Mouse (Mus musculus) hindbrain, embryonic 11.5 days (tissue): ENCODE data around the gene 1700013G24Rik. TPM values are rescaled to one million over a fixed set of nuclear protein-coding genes. Genes with fewer than 3 reads are reported as not detected.

ENCODE experiments used
- ATAC-seq: fragments of 200-750 bp; cut with Nextera tagmentation; 2 replicates; pipeline ENCODE4 v1.8.0; 2017; ENCODE audit warnings: mild to moderate bottlenecking, moderate TSS enrichment, moderate library complexity; ENCODE audit not compliant: low FRiP score
- DNase-seq: peaks from one replicate; pipeline ENCODE4 v3.0.0-alpha.2; 2015; ENCODE audit warnings: low spot score
- H3K27ac ChIP-seq: fragments of 300-500 bp; sonication (generic); 2 replicates; pipeline ENCODE4 v1.5.1; 2014; ENCODE audit warnings: mild to moderate bottlenecking, low read depth, low read length
- H3K27me3 ChIP-seq: fragments of 300-500 bp; sonication (generic); 2 replicates; pipeline ENCODE4 v1.6.1; 2014; ENCODE audit warnings: mild to moderate bottlenecking, low read length, moderate library complexity, mixed read lengths; ENCODE audit not compliant: control insufficient read depth, insufficient read depth
- H3K36me3 ChIP-seq: fragments of 300-500 bp; sonication (generic); 2 replicates; pipeline ENCODE4 v1.6.1; 2014; ENCODE audit warnings: mild to moderate bottlenecking, low read length, moderate library complexity, mixed read lengths; ENCODE audit not compliant: control insufficient read depth, insufficient read depth
- H3K4me1 ChIP-seq: fragments of 300-500 bp; sonication (generic); replicated peaks from 2 replicates; pipeline ENCODE4 v1.6.1; 2014; ENCODE audit warnings: low read length, mixed read lengths; ENCODE audit not compliant: control insufficient read depth, insufficient read depth
- H3K4me2 ChIP-seq: fragments of 300-500 bp; sonication (generic); replicated peaks from 2 replicates; pipeline ENCODE4 v1.6.1; 2014; ENCODE audit warnings: mild to moderate bottlenecking, low read depth, low read length
- H3K4me3 ChIP-seq: fragments of 300-500 bp; sonication (generic); 2 replicates; pipeline ENCODE4 v1.5.1; 2014; ENCODE audit warnings: low read depth, low read length
- H3K9ac ChIP-seq: fragments of 300-500 bp; sonication (generic); 2 replicates; pipeline ENCODE4 v1.6.1; 2014; ENCODE audit warnings: low read depth, low read length
- H3K9me3 ChIP-seq: fragments of 300-500 bp; sonication (generic); 2 replicates; pipeline ENCODE4 v1.6.1; 2016; ENCODE audit warnings: low read length; ENCODE audit not compliant: control insufficient read depth
- WGBS: fragments of 180-500 bp; shearing (Covaris S2); extraction: QIAGEN DNeasy Blood & Tissue Kit; methylation state at CpG from one replicate; pipeline ENCODE4 v1.1.7; 2014; 5-methylcytosine and 5-hydroxymethylcytosine counted together
- polyA plus RNA-seq: library from polyadenylated mRNA; unstranded; fragments of >200 nt; fragmentation: Nextera tagmentation; extraction: Ambion mirVana; gene quantifications from 2 replicates; pipeline ENCODE4 v1.2.1, GENCODE M21; 2014

1700013G24Rik gene
- polyA plus RNA-seq, 1 experiment from 2014 or later = not detected

DNA sequence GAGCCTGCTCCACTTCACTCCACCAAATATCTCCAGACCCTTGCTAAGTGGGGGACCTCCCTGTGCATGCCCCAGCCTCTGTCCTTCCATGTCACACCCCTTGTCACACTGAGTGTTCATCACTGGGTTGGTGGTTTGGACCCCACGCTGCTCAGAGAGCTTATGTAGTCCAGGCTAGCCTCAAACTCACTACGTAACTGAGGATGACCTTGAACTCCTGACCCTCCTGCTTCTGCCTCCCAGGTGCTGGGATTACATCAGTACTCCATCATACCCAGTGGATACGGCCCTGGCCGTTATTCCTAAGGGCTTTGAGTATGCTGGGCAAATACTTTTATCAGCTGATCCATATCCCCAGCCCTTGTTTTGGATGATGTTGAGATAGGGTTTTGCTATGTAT is 40.1 kb downstream of the 1700013G24Rik start:
- no peaks in the 10 kb centered on the region for H3K36me3 ChIP-seq
- no peak overlapping the region for H3K4me2 ChIP-seq
- ATAC-seq = no peak
- H3K4me3 ChIP-seq = no peak overlapping the region
- no peaks in the 10 kb centered on the region for H3K9me3 ChIP-seq
- no peak for DNase-seq
- WGBS = 94% methylated on average over 4 of the region's 4 CpGs
- H3K27ac ChIP-seq = no peak overlapping the region
- H3K4me1 ChIP-seq = peaks cover 11% of the 10 kb centered on the region
- no peaks in the 10 kb centered on the region for H3K27me3 ChIP-seq
- no peak overlapping the region for H3K9ac ChIP-seq

DNA sequence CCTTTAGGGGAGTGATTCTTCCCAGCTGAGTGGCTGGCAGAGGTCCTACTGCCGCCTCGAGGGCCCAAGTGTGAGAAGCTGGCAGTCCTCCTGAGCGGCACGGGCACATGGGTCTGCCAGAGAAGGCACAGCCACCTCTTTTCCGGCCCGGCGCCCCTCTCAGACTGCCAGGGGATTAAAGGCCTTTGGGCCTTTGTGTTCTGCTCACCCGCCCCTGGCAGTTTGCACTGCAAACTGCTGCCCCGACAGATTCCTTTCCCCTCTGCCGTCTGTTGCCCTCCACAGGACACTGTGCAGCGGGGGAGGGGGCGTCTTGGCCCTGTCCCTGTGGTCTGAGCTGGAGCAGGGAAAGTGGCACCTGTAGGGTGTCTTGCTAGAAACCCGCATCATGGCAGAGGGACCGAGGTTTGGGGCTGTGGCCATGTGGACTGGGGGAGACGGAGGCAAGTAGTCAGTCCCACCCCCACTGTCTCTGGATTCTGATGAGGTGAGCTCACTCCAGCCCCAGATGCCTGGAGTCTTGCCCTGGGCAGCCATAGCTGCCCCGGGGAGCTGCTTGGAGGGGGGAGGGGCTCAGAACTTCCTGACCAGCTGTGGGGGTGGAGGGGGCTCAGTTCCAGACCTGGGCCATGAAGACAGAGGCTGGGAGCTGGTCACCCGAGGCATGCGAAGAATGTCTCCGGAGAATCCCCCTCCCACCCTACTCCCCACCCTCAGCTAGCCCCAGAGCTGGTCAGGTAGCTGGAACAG is 41.8 kb downstream of the 1700013G24Rik start:
- Histone ChIP-seq H3K4me1 (peaks cover 9% of the 10 kb centered on the region), H3K4me3 (no peak overlapping the region), H3K27me3 (no peaks in the 10 kb centered on the region), H3K36me3 (no peaks in the 10 kb centered on the region), H3K4me2 (no peak overlapping the region), H3K9me3 (no peaks in the 10 kb centered on the region), H3K27ac (peak overlapping the region; percentile 37; the same call in 1 of the 2 replicates), H3K9ac (no peak overlapping the region)
- ATAC-seq (peak; percentile 25; the same call in 1 of the 2 replicates), DNase-seq (peak; percentile 40)
- WGBS = 10% methylated on average over 19 of the region's 19 CpGs

DNA sequence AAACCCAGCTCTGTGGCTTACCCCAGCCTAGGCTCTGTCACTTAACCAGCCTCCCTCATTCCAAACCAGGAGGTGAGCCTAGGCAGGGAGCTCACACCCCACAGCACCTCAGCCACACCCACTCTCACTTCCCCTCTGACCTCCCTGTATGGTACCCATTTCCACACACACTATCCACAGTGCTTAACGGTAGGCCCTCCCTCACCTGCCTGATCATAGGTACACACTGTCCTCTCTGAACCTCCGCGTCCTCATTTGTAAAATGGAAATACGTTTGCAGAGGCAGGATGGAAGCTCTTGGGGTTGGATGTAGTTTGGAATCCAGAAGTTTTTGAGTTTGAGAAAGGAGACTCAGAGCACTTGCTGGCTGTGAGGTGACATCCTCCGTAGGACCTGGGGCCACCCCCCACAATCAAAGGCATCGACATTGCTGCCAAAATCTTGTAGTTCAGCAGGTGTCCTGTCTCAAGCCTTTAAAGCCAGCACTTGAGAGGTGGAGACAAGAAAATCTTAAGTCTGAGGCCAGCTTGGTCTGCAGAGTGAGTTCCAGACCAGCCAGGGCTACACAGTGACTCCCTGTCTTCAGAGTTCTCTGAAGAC is 42.5 kb downstream of the 1700013G24Rik start:
- WGBS = 56% methylated on average over 6 of the region's 6 CpGs

DNA sequence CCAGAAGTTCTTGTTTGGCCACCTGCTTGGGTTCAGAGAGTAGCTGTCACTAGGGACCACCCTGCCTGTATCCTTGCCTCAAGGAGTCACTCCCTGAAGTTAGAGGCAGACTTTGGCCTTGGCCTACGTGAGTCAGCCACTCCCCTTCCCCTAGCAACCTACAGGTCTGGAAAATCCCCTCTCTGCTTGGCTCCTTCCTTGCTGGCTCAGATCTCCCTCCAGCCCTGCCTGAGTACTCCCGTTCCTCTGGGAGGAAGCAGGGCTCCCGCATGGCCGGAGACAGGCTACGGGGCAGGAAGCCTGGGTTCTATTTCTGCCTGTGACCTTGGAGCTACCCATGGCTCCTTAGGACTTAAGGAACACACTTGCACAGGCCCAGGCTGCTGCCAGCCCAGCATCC is 44.3 kb downstream of the 1700013G24Rik start:
- Histone ChIP-seq H3K27me3 (no peaks in the 10 kb centered on the region), H3K36me3 (no peaks in the 10 kb centered on the region), H3K9ac (no peak overlapping the region), H3K27ac (peak overlapping the region; percentile 17; the same call in 1 of the 2 replicates), H3K4me2 (no peak overlapping the region), H3K4me1 (peaks cover 9% of the 10 kb centered on the region), H3K9me3 (no peaks in the 10 kb centered on the region), H3K4me3 (no peak overlapping the region)
- WGBS = 84% methylated on average over 5 of the region's 5 CpGs
- ATAC-seq = no peak
- no peak for DNase-seq

More for the DNA sequence above, 42.5 kb downstream of the 1700013G24Rik start:
- no peaks in the 10 kb centered on the region for H3K9me3 ChIP-seq
- DNase-seq (no peak), ATAC-seq (no peak)
- no peak overlapping the region for H3K4me2 ChIP-seq
- H3K27ac ChIP-seq = 0 out of 2 replicates have a peak overlapping the region, but pooled peaks have one; percentile 11
- no peak overlapping the region for H3K4me3 ChIP-seq
- no peaks in the 10 kb centered on the region for H3K27me3 ChIP-seq
- no peaks in the 10 kb centered on the region for H3K36me3 ChIP-seq
- peaks cover 9% of the 10 kb centered on the region for H3K4me1 ChIP-seq
- H3K9ac ChIP-seq = no peak overlapping the region

DNA sequence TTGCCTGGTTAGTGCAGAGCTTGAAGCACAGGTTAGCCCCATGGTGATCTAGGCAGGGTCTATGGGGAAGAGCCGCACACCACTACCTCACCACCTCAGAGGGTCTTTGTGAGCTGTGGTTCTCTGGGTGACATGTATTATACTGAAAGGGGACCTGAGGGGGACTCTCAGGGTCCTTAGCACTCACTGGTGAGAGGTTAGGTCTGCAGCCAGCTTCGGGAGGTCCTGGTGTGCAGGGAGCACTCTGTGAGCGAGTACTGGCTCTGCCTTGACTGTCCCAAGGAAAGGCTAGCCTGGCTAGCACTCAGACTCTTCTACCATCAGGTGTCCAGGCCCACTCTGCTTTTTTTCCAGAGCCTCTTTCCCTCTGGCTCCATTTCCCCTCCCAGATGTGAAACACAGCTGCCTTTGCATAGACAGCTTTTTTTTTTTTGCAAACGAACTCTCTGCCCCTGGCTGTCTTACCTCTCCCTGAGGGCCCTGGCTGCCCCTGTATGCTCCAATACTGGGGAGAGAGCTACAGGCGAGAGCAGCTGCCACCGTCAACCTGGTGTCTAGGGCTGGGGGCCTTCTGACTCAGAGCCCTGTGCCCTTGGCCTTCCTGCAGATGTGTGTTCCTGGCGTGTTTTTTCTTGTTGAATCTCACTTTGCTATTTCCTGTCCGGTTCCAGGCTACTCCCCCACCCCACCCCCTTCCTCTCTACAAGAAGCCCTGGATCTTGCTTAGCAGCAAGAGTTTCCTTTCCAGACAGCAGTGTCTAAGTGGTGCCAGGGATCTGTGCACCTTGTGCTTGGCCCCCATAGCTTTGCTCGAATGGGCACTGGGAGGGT is 45.0 kb downstream of the 1700013G24Rik start:
- no peak for DNase-seq
- H3K27ac ChIP-seq = 0 out of 2 replicates have a peak overlapping the region, but pooled peaks have one; percentile 21

DNA sequence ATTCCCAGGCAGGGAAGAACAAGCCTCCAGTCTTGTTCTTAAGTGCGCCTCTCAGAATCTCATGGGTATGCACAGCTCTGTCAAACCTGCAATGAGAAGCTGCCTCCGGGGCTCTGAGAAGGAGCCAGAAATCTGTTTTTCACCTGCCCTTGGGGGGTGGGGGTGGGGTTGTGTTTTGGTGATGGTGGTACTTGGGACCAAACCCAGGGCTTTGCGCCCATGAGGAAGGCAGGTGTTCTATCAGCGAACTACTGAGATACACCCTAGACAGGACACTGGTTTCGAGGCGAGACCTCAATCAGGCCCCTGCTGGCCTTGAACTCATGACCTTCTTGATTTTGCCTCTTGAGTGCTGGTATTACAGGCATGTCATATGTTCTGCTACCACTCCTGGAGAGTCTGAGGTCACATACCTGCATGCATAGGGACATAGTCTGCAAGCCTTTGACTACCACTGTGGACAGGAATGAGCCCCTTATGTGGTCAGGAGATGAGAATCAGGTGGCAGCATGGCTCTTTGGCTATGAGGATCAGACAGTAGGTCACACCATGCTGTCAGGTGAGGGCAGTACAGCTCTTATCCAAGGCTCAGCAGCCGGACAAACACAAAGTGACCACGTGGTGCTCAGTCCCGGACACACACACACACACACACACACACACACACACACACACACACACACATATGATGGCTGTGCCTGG is 45.9 kb downstream of the 1700013G24Rik start:
- H3K4me1 ChIP-seq = peaks cover 9% of the 10 kb centered on the region
- no peak overlapping the region for H3K27ac ChIP-seq
- no peak overlapping the region for H3K4me3 ChIP-seq
- H3K36me3 ChIP-seq = no peaks in the 10 kb centered on the region
- DNase-seq (no peak), ATAC-seq (no peak)
- WGBS = 84% methylated on average over 9 of the region's 9 CpGs
- H3K27me3 ChIP-seq = no peaks in the 10 kb centered on the region
- H3K9ac ChIP-seq = no peak overlapping the region
- H3K4me2 ChIP-seq = no peak overlapping the region
- H3K9me3 ChIP-seq = no peaks in the 10 kb centered on the region

More for the DNA sequence above, 45.0 kb downstream of the 1700013G24Rik start:
- no peak overlapping the region for H3K4me3 ChIP-seq
- H3K9ac ChIP-seq = no peak overlapping the region
- H3K27me3 ChIP-seq = no peaks in the 10 kb centered on the region
- peaks cover 9% of the 10 kb centered on the region for H3K4me1 ChIP-seq
- 65% methylated on average over 9 of the region's 9 CpGs for WGBS
- H3K36me3 ChIP-seq = no peaks in the 10 kb centered on the region
- no peak for ATAC-seq
- no peaks in the 10 kb centered on the region for H3K9me3 ChIP-seq
- no peak overlapping the region for H3K4me2 ChIP-seq

DNA sequence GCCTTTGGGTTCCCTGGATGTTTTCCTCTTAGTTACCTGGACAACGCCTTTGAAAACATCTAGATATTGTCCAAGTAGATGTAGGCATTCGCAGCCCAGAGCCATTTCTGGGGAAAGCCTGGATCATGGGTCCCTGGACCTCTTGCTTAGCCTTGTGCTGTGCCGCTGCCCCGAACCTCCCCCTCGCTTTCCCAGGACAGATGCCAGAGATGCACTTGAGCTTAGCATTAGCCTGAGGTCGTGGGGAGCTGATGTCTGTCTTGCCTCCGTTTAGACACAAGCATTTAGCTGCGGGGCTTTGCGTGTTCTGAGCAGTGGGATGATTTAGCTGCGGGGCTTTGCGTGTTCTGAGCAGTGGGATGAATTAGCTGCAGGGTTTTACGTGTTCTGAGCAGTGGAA is 47.1 kb downstream of the 1700013G24Rik start:
- 85% methylated on average over 12 of the region's 12 CpGs for WGBS
- H3K27ac ChIP-seq = no peak overlapping the region

DNA sequence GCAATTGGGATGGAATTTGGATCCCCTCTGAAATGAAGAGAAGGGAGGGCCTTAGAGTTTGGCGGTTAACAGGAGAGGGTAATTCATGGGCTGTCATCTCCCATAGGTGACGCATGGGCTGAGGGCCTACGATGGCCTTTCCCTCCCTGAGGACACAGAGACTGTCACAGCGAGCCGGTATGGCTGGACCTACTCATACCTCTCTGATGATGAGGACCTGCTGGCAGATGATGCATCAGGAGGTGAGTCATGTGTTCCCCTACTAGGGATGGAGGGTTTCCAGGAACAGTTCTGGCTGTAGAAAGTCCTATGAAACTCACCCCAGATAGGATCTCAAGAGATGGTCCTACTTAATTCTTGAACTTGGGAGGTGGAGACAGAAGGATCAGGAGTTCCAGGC is 47.9 kb downstream of the 1700013G24Rik start:
- no peak for ATAC-seq
- DNase-seq = no peak
- Histone ChIP-seq H3K4me1 (no peaks in the 10 kb centered on the region), H3K9ac (no peak overlapping the region), H3K36me3 (no peaks in the 10 kb centered on the region), H3K9me3 (no peaks in the 10 kb centered on the region), H3K27ac (no peak overlapping the region), H3K4me2 (no peak overlapping the region), H3K4me3 (no peak overlapping the region), H3K27me3 (no peaks in the 10 kb centered on the region)
- WGBS = 92% methylated on average over 5 of the region's 5 CpGs

More for the DNA sequence above, 47.1 kb downstream of the 1700013G24Rik start:
- H3K27me3 ChIP-seq = no peaks in the 10 kb centered on the region
- H3K9ac ChIP-seq = no peak overlapping the region
- no peak for DNase-seq
- peaks cover 2% of the 10 kb centered on the region for H3K4me1 ChIP-seq
- no peak for ATAC-seq
- no peaks in the 10 kb centered on the region for H3K9me3 ChIP-seq
- H3K4me3 ChIP-seq = no peak overlapping the region
- H3K36me3 ChIP-seq = no peaks in the 10 kb centered on the region
- H3K4me2 ChIP-seq = no peak overlapping the region
